Mouse (Mus musculus): ENCODE measurements around the gene Rbp4.

Rbp4 gene

GRCm38 (mm10) chr19:38125219-38125610 lies at the start of gene Rbp4:
Gene Rbp4 (minus strand): TSS chr19:38125281.
- no peak for DNase-seq

GRCm38 (mm10) chr19:38164633-38165032 lies 39.6 kb upstream of the Rbp4 start:
- no peak for DNase-seq

- DNase-seq, result no peak
Measured at GRCm38 (mm10) chr19:38161648-38162354, 36.7 kb upstream of the Rbp4 start.

GRCm38 (mm10) chr19:38156243-38156642 lies 31.2 kb upstream of the Rbp4 start:
- DNase-seq, result no peak

GRCm38 (mm10) chr19:38143540-38144271 lies 18.6 kb upstream of the Rbp4 start:
- DNase-seq, result no peak

GRCm38 (mm10) chr19:38134806-38135205 lies 9.7 kb upstream of the Rbp4 start:
- DNase-seq, result no peak

DNA sequence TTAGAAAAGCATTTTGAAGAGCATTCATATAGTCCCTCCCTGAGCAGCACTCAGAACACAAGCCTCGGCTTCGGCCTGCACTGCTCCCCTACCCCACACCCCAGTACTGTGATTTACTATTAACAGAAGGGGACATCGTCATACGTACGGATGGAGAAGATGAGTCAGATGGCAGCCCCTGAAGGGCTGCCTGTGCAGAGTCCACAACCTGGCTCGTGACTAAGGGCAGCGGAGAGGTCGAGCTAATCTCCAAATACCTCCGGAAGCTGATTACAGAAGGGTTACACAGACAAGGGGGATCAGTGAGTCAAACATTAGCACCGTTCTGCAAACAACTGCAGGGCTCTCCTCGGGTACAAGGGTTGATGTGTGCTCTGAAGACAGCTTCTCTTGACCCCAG lies 8.9 kb upstream of the Rbp4 start:
- DNase-seq, result no peak

- no peak for DNase-seq
Measured at GRCm38 (mm10) chr19:38132481-38132880, 7.4 kb upstream of the Rbp4 start, which contains the start of gene Pde6c. Gene Pde6c (plus strand): TSS chr19:38132781.

- DNase-seq, result no peak
Measured at GRCm38 (mm10) chr19:38126656-38127055, 1.6 kb upstream of the Rbp4 start.

- no peak for DNase-seq
Measured at GRCm38 (mm10) chr19:38124401-38125218, 471 bp downstream of the Rbp4 start.

DNA sequence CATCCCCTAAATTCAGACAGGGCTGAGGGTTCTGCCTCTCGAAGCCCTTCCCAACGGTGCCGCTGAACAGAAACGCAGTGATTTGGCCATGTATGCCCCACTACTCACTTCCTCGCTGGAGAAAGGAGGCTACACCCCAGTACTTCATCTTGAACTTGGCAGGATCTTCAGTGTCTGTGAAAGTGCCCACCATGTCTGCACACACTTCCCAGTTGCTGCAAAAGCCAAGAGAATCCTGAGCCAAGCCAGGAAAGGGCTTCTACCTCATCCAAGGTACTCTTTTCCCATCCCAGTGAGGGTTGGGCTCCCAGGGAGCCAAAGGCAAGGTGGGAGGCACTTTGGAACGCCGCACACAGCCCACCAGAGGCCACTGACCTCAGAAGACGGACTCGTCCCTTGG lies 1.2 kb downstream of the Rbp4 start:
- no peak for DNase-seq

DNA sequence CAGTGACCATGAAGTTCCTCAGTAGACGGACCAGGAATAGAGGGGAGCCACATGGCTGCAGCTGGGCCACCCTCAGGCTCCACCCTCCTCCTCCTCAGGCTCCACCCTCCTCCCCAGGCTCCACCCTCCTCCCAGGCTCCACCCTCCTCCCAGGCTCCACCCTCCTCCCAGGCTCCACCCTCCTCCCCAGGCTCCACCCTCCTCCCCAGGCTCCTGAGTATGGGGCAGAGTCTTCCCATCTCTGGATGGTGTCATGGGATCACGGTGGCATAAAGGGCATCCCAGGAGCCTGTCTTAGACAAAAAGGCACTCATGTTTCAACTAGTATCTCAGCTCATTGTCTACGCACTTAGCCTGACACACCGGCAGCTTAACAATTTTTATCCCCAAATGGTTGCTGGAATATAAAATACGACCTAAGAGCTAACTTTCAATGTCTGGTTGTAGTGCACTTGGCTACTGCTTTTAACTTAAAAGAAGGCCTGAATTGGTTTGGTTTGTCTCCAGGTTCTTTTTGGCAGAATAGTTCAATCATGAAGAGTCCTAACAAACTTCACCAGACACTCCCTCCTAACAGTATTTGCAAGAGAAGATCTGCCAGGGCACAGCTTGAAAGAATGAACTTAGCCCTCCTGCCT lies 4.8 kb downstream of the Rbp4 start:
- DNase-seq, result no peak

GRCm38 (mm10) chr19:38114834-38115491 lies 10.1 kb downstream of the Rbp4 start:
- DNase-seq, result no peak

- no peak for DNase-seq
Measured at GRCm38 (mm10) chr19:38112575-38112974, 12.5 kb downstream of the Rbp4 start.

DNA sequence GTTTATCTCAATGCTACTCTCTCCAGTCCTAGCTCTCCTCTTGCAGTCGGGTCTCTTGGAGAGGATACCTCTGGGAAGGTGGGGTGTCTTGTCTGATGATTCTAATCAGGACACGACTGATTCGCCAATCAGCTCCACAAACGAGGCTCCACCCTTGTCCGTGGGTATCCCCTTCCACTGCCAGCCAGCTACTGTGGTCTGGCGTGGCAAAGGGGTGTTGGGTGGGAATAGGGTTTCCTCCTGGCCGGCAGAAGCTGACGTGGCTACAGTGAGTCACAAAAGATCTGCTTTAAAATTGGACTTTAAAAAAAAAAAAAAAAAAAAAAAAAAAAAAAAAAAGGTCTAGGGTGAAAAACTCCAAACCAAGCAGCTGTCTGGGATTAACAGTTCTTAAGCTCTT lies 14.0 kb downstream of the Rbp4 start:
- no peak for DNase-seq

- DNase-seq, result no peak
Measured at GRCm38 (mm10) chr19:38109506-38110242, 15.4 kb downstream of the Rbp4 start.

GRCm38 (mm10) chr19:38107871-38108270 lies 17.2 kb downstream of the Rbp4 start:
- DNase-seq, result no peak

DNA sequence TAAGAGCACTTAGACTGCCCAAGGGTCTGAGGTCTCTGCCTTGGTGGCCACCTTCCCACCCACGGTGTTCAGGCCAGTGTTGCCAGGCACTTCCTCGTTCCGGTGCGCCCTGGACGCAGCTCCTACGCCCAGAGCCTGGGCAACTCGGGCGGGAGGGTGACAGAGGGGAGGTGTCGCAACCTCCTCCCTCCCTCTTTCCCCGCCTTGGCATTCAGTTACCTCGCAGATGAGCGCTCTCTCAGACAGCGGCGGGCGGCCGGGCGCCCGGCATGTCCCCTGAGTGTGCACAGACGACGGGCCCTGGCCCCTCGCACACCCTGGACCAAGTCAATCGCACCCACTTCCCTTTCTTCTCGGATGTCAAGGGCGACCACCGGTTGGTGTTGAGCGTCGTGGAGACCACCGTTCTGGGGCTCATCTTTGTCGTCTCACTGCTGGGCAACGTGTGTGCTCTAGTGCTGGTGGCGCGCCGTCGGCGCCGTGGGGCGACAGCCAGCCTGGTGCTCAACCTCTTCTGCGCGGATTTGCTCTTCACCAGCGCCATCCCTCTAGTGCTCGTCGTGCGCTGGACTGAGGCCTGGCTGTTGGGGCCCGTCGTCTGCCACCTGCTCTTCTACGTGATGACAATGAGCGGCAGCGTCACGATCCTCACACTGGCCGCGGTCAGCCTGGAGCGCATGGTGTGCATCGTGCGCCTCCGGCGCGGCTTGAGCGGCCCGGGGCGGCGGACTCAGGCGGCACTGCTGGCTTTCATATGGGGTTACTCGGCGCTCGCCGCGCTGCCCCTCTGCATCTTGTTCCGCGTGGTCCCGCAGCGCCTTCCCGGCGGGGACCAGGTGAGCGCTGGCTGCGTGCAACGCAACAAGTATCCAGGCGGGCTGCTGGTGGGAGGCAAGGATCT lies 28.0 kb downstream of the Rbp4 start, which contains the start of gene Ffar4:
Gene Ffar4 (plus strand): TSS at position 214 of the 901 bp plus-strand sequence.
- DNase-seq, result no peak

- DNase-seq, result no peak
Measured at GRCm38 (mm10) chr19:38096231-38096630, 28.9 kb downstream of the Rbp4 start.

DNA sequence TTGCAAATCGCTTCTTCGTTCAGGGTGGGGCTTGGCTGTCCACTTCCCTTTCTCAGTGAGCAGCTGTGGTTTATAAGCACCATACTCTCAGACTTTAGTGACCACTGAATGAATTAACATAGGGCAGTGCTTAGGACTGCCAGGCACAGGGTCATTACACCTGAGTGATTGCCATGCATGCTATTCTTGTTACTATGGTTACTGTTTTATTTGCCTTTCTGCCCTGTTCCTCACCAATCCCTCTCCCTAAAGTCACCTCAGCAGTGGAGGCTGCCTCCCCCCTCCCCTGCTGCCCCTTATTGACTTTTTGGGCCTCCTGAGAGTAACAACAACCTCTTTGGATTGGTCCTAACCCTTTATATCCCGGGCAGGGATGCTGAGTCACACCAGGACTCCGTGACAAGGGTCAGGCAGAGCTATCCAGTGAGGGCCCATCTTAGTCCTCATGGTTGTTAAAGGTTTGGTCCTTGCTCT lies 33.5 kb downstream of the Rbp4 start:
- DNase-seq, result no peak
